Mouse (Mus musculus): ENCODE data around the gene Prrt3. TPM values are rescaled to one million over a fixed set of nuclear protein-coding genes. Genes with fewer than 3 reads are reported as not detected.

Prrt3 gene
- total RNA-seq (2021), result 10 to 100 TPM; 36.7 to 39.7 TPM
- long read RNA-seq, transcript Prrt3-202 (4 exons, 3,424 nt), result major isoform, 6 of 42 reads
- long read RNA-seq, partial matches to known transcripts, result 15 of 42 reads
- long read RNA-seq, other reads (novel, unspliced or antisense), result 18 of 42 reads

GRCm38 (mm10) chr6:113501388-113502084, at the start of gene Prrt3:
TSS of gene Prrt3 (minus strand) at chr6:113501931.
- peak; percentile 64 to 73 for DNase-seq (ENCODE audit: low spot score in 2 of 2)

GRCm38 (mm10) chr6:113543906-113544481, 42.3 kb upstream of the Prrt3 start:
- no peak for DNase-seq (ENCODE audit: low spot score in 2 of 2)

GRCm38 (mm10) chr6:113541610-113542009, 39.9 kb upstream of the Prrt3 start:
- no peak for DNase-seq (ENCODE audit: low spot score in 2 of 2)

GRCm38 (mm10) chr6:113534886-113535285, 33.2 kb upstream of the Prrt3 start:
- DNase-seq (ENCODE audit: low spot score in 2 of 2), result no peak

- DNase-seq (ENCODE audit: low spot score in 2 of 2), result no peak
Measured at GRCm38 (mm10) chr6:113531840-113532404, 30.2 kb upstream of the Prrt3 start.

- peak; percentile 97 for DNase-seq (ENCODE audit: low spot score in 2 of 2)
Measured at GRCm38 (mm10) chr6:113530932-113531839, 29.5 kb upstream of the Prrt3 start, which contains the start of the genes Emc3 and Fancd2. TSS of gene Emc3 (minus strand) at chr6:113531652. TSS of gene Fancd2 (plus strand) at chr6:113531682.

GRCm38 (mm10) chr6:113523420-113523819, 21.7 kb upstream of the Prrt3 start:
- no peak for DNase-seq (ENCODE audit: low spot score in 2 of 2)

GRCm38 (mm10) chr6:113522310-113522709, 20.6 kb upstream of the Prrt3 start:
- DNase-seq (ENCODE audit: low spot score in 2 of 2), result no peak

GRCm38 (mm10) chr6:113517434-113518080, 15.8 kb upstream of the Prrt3 start:
- DNase-seq (ENCODE audit: low spot score in 2 of 2), result no peak

- no peak for DNase-seq (ENCODE audit: low spot score in 2 of 2)
Measured at GRCm38 (mm10) chr6:113514600-113514999, 12.9 kb upstream of the Prrt3 start.

GRCm38 (mm10) chr6:113513944-113514343, 12.2 kb upstream of the Prrt3 start:
- DNase-seq (ENCODE audit: low spot score in 2 of 2), result no peak

GRCm38 (mm10) chr6:113508947-113509280, 7.2 kb upstream of the Prrt3 start:
- no peak for DNase-seq (ENCODE audit: low spot score in 2 of 2)

- no peak for DNase-seq (ENCODE audit: low spot score in 2 of 2)
Measured at GRCm38 (mm10) chr6:113508272-113508946, 6.7 kb upstream of the Prrt3 start.

GRCm38 (mm10) chr6:113507130-113507529, 5.4 kb upstream of the Prrt3 start:
- no peak for DNase-seq (ENCODE audit: low spot score in 2 of 2)

GRCm38 (mm10) chr6:113505689-113506088, 4.0 kb upstream of the Prrt3 start:
- no peak for DNase-seq (ENCODE audit: low spot score in 2 of 2)

- no peak for DNase-seq (ENCODE audit: low spot score in 2 of 2)
Measured at GRCm38 (mm10) chr6:113502801-113503200, 1.1 kb upstream of the Prrt3 start.

- no peak for DNase-seq (ENCODE audit: low spot score in 2 of 2)
Measured at GRCm38 (mm10) chr6:113499346-113499745, 2.4 kb downstream of the Prrt3 start.

- peak; percentile 30 to 41 for DNase-seq (ENCODE audit: low spot score in 2 of 2)
Measured at GRCm38 (mm10) chr6:113495071-113495675, 6.6 kb downstream of the Prrt3 start.

- DNase-seq (ENCODE audit: low spot score in 2 of 2), result peak; percentile 80 to 85
Measured at GRCm38 (mm10) chr6:113494258-113494788, 7.4 kb downstream of the Prrt3 start.

Data from layer of hippocampus, postnatal 10 days (tissue).